Mouse (Mus musculus) liver, adult 2 months (tissue): ENCODE measurements at regions not wholly inside any gene's neighbourhood (a gene's known extent, or its start where the extent isn't known, plus 50 kb on each side); places are given as distances from the start of the nearest gene placed in this dataset.
A peak's percentile ranks its signal among the peaks of the same experiment; 100 is the strongest.

Experiments used
- DNase-seq: peaks from one replicate; pipeline ENCODE4 v3.0.0-alpha.2; 2011; ENCODE audit warnings: low read depth, low spot score; ENCODE audit errors: extremely low read depth
- H3K27ac ChIP-seq: fragments of 200-500 bp; replicated peaks from 2 replicates; pipeline ENCODE4 v1.5.1; 2012; ENCODE audit warnings: low read depth, mild to moderate bottlenecking, control low read depth, inconsistent platforms, low read length; ENCODE audit not compliant: insufficient read depth
- H3K27me3 ChIP-seq: fragments of 200-500 bp; 2 replicates; pipeline ENCODE4 v1.6.1; 2012; ENCODE audit warnings: mild to moderate bottlenecking, moderate library complexity, low read length, inconsistent platforms; ENCODE audit not compliant: control insufficient read depth, insufficient read depth
- H3K36me3 ChIP-seq: fragments of 200-500 bp; 2 replicates; pipeline ENCODE4 v1.6.1; 2012; ENCODE audit warnings: low read length, inconsistent platforms; ENCODE audit not compliant: control insufficient read depth, insufficient read depth
- H3K4me1 ChIP-seq: fragments of 200-500 bp; 2 replicates; pipeline ENCODE4 v1.6.1; 2011; ENCODE audit warnings: low read length; ENCODE audit not compliant: control insufficient read depth, insufficient read depth
- H3K4me3 ChIP-seq: fragments of 200-500 bp; 2 replicates; pipeline ENCODE4 v1.5.1; 2011; ENCODE audit warnings: low read depth, mild to moderate bottlenecking, control low read depth, low read length, moderate library complexity; ENCODE audit not compliant: insufficient read depth
- H3K79me2 ChIP-seq: fragments of 200-500 bp; 2 replicates; pipeline ENCODE4 v1.6.1; 2012; ENCODE audit warnings: inconsistent platforms, mild to moderate bottlenecking, low read length, moderate library complexity; ENCODE audit not compliant: control insufficient read depth, insufficient read depth
- H3K9ac ChIP-seq: fragments of 200-500 bp; 2 replicates; pipeline ENCODE4 v1.6.1; 2012; ENCODE audit warnings: low read depth, mild to moderate bottlenecking, control low read depth, inconsistent platforms, low read length
- CTCF ChIP-seq: fragments of 200-500 bp; IDR thresholded peaks from 2 replicates; pipeline ENCODE4 v1.5.1; 2011; ENCODE audit warnings: low read depth, low read length, control low read depth
- POLR2A ChIP-seq: fragments of 200-500 bp; IDR thresholded peaks from 2 replicates; pipeline ENCODE4 v1.6.1; 2011; ENCODE audit warnings: low read length, control low read depth; ENCODE audit not compliant: insufficient read depth; ENCODE audit errors: extremely low read depth
- WGBS: fragments of 180-500 bp; shearing (Covaris S2); methylation state at CpG from one replicate; pipeline ENCODE4 v1.1.7; 2018; 5-methylcytosine and 5-hydroxymethylcytosine counted together

- H3K4me1 ChIP-seq: no peaks in the 10 kb centered on the region
- H3K4me3 ChIP-seq: no peak overlapping the region
- TF ChIP-seq POLR2A (no peak), CTCF (no peak)
- H3K27ac ChIP-seq: no peak overlapping the region
- DNase-seq: no peak
- H3K27me3 ChIP-seq: no peaks in the 10 kb centered on the region
- H3K9ac ChIP-seq: no peak overlapping the region
- no peaks in the 10 kb centered on the region for H3K79me2 ChIP-seq
- no peaks in the 10 kb centered on the region for H3K36me3 ChIP-seq
- WGBS: 55% methylated on average over 2 of the region's 2 CpGs
These were observed 148.6 kb upstream of the Zeb2 start for GRCm38 (mm10) chr2:45265819-45266218.

- Histone ChIP-seq H3K79me2 (no peaks in the 10 kb centered on the region), H3K4me3 (no peak overlapping the region), H3K27me3 (no peaks in the 10 kb centered on the region), H3K9ac (no peak overlapping the region), H3K4me1 (no peaks in the 10 kb centered on the region), H3K27ac (no peak overlapping the region), H3K36me3 (no peaks in the 10 kb centered on the region)
- DNase-seq: peak; percentile 47
- TF ChIP-seq CTCF (no peak), POLR2A (no peak)
- 50% methylated on average over 3 of the region's 3 CpGs for WGBS
These were observed 144.8 kb upstream of the Zeb2 start for GRCm38 (mm10) chr2:45261949-45262348.

GRCm38 (mm10) chr2:45258897-45259296, 141.7 kb upstream of the Zeb2 start:
- H3K79me2 ChIP-seq: no peaks in the 10 kb centered on the region
- no peak for DNase-seq
- no peaks in the 10 kb centered on the region for H3K27me3 ChIP-seq
- no peak overlapping the region for H3K9ac ChIP-seq
- H3K36me3 ChIP-seq: no peaks in the 10 kb centered on the region
- TF ChIP-seq CTCF (no peak), POLR2A (no peak)
- no peak overlapping the region for H3K27ac ChIP-seq
- no peaks in the 10 kb centered on the region for H3K4me1 ChIP-seq
- 82% methylated on average over 3 of the region's 3 CpGs for WGBS
- no peak overlapping the region for H3K4me3 ChIP-seq

GRCm38 (mm10) chr2:45256373-45256772, 139.2 kb upstream of the Zeb2 start:
- no peak overlapping the region for H3K27ac ChIP-seq
- no peak overlapping the region for H3K4me3 ChIP-seq
- no peak overlapping the region for H3K9ac ChIP-seq
- no peaks in the 10 kb centered on the region for H3K79me2 ChIP-seq
- no peaks in the 10 kb centered on the region for H3K27me3 ChIP-seq
- 90% methylated on average over 5 of the region's 5 CpGs for WGBS
- no peaks in the 10 kb centered on the region for H3K36me3 ChIP-seq
- no peak for DNase-seq
- H3K4me1 ChIP-seq: no peaks in the 10 kb centered on the region
- TF ChIP-seq POLR2A (no peak), CTCF (no peak)

GRCm38 (mm10) chr2:45253936-45254335, 136.7 kb upstream of the Zeb2 start:
- Histone ChIP-seq H3K4me1 (no peaks in the 10 kb centered on the region), H3K9ac (no peak overlapping the region), H3K27ac (no peak overlapping the region), H3K36me3 (no peaks in the 10 kb centered on the region), H3K27me3 (no peaks in the 10 kb centered on the region), H3K79me2 (no peaks in the 10 kb centered on the region), H3K4me3 (no peak overlapping the region)
- WGBS: 42% methylated on average over 4 of the region's 4 CpGs
- peak; percentile 82 for DNase-seq
- no peak for TF ChIP-seq CTCF
- TF ChIP-seq POLR2A: no peak

GRCm38 (mm10) chr2:45252321-45252720, 135.1 kb upstream of the Zeb2 start:
- no peak for DNase-seq
- 83% methylated on average over 4 of the region's 4 CpGs for WGBS
- no peaks in the 10 kb centered on the region for H3K36me3 ChIP-seq

More at GRCm38 (mm10) chr2:45252321-45252720, 135.1 kb upstream of the Zeb2 start:
- Histone ChIP-seq H3K4me1 (no peaks in the 10 kb centered on the region), H3K27ac (no peak overlapping the region), H3K27me3 (no peaks in the 10 kb centered on the region), H3K9ac (no peak overlapping the region), H3K4me3 (no peak overlapping the region), H3K79me2 (no peaks in the 10 kb centered on the region)
- TF ChIP-seq CTCF: no peak
- no peak for TF ChIP-seq POLR2A
